ENCODE assay signal across 8 mouse cellular contexts in genomic region chr2:32966184-32966688, GRCm38 (mm10). TPM values are rescaled to one million over a fixed set of nuclear protein-coding genes. Genes with fewer than 3 reads are reported as not detected.
A peak's percentile ranks its signal among the peaks of the same experiment; 100 is the strongest.
DNase-seq lines count a peak whose midpoint lies in the region; ATAC-seq and TF ChIP-seq lines count a peak whose summit lies in the region.

No protein-coding gene starts in this region.

- peak overlapping the region; percentile 67 for H3K9ac ChIP-seq in embryonic facial prominence, embryonic 12.5 days
- H3K9ac ChIP-seq in intestine, embryonic 15.5 days, result peak overlapping the region; percentile 67
- H3K9ac ChIP-seq in neural tube, embryonic 13.5 days, result peak overlapping the region; percentile 76

- peak overlapping the region; percentile 84 for H3K4me3 ChIP-seq in lung, adult 2 months (replicated peaks; ENCODE audit: extremely low read depth, low read depth, low read length)
- H3K4me3 ChIP-seq in embryonic facial prominence, embryonic 12.5 days, result peak overlapping the region; percentile 49
- H3K4me3 ChIP-seq in intestine, embryonic 15.5 days (replicated peaks), result peak overlapping the region; percentile 59
- H3K4me3 ChIP-seq in neural tube, embryonic 13.5 days, result peak overlapping the region; percentile 59

- H3K27me3 ChIP-seq in embryonic facial prominence, embryonic 12.5 days, result no peaks in the 10 kb centered on the region
- H3K27me3 ChIP-seq in intestine, embryonic 15.5 days (replicated peaks), result no peaks in the 10 kb centered on the region
- H3K27me3 ChIP-seq in neural tube, embryonic 13.5 days, result no peaks in the 10 kb centered on the region

- no peak for ATAC-seq in embryonic facial prominence, embryonic 12.5 days (ENCODE audit: insufficient number of reproducible peaks, insufficient read depth, low FRiP score, low TSS enrichment)
- no peak for ATAC-seq in intestine, embryonic 15.5 days
- no peak; the same call in 1 of the 2 replicates for ATAC-seq in neural tube, embryonic 13.5 days (ENCODE audit: low read depth)

- WGBS in lung, adult 2 months, result 7% methylated on average over 13 of the region's 13 CpGs
- WGBS in embryonic facial prominence, embryonic 12.5 days, result 9% methylated on average over 13 of the region's 13 CpGs
- WGBS in intestine, embryonic 15.5 days, result 12% methylated on average over 13 of the region's 13 CpGs
- WGBS in neural tube, embryonic 13.5 days, result 12% methylated on average over 13 of the region's 13 CpGs

- DNase-seq in lung, adult 2 months, result no peak
- no peak for DNase-seq in lung, postnatal 25 days (ENCODE audit: low spot score)
- no peak for DNase-seq in embryo, embryonic 10.5 days (ENCODE audit: low spot score)
- no peak for DNase-seq in adrenal gland, postnatal 10 days
- DNase-seq in frontal cortex, postnatal 14 days (ENCODE audit: low spot score in 2 of 2), result no peak

- H3K4me2 ChIP-seq in embryonic facial prominence, embryonic 12.5 days (replicated peaks), result peak overlapping the region; percentile 81
- H3K4me2 ChIP-seq in intestine, embryonic 15.5 days (replicated peaks), result peak overlapping the region; percentile 86
- H3K4me2 ChIP-seq in neural tube, embryonic 13.5 days, result peak overlapping the region; percentile 87

- H3K9me3 ChIP-seq in embryonic facial prominence, embryonic 12.5 days, result no peaks in the 10 kb centered on the region
- no peaks in the 10 kb centered on the region for H3K9me3 ChIP-seq in intestine, embryonic 15.5 days
- no peaks in the 10 kb centered on the region for H3K9me3 ChIP-seq in neural tube, embryonic 13.5 days

- no peak for TF ChIP-seq CTCF in lung, adult 2 months (IDR thresholded peaks at IDR 0.05; ENCODE audit: insufficient read depth, low read length)

- H3K4me1 ChIP-seq in lung, adult 2 months (ENCODE audit: control insufficient read depth, insufficient read depth, low read length), result peaks cover 2% of the 10 kb centered on the region; the same call in 1 of the 2 replicates
- peaks cover 32% of the 10 kb centered on the region for H3K4me1 ChIP-seq in embryonic facial prominence, embryonic 12.5 days
- peaks cover 25% of the 10 kb centered on the region for H3K4me1 ChIP-seq in intestine, embryonic 15.5 days (replicated peaks)
- peaks cover 61% of the 10 kb centered on the region for H3K4me1 ChIP-seq in neural tube, embryonic 13.5 days (replicated peaks)

- peaks cover 26% of the 10 kb centered on the region for H3K36me3 ChIP-seq in embryonic facial prominence, embryonic 12.5 days
- H3K36me3 ChIP-seq in intestine, embryonic 15.5 days, result peaks cover 19% of the 10 kb centered on the region
- H3K36me3 ChIP-seq in neural tube, embryonic 13.5 days, result peaks cover 26% of the 10 kb centered on the region

- no peak for TF ChIP-seq POLR2A in lung, adult 2 months (IDR thresholded peaks at IDR 0.05; ENCODE audit: borderline replicate concordance, extremely low read depth, low read depth, low read length)

- H3K27ac ChIP-seq in embryonic facial prominence, embryonic 12.5 days, result peak overlapping the region; percentile 88
- peak overlapping the region; percentile 97 for H3K27ac ChIP-seq in intestine, embryonic 15.5 days
- peak overlapping the region; percentile 94 for H3K27ac ChIP-seq in neural tube, embryonic 13.5 days (replicated peaks)

RNA-seq across cellular contexts. Expression of gene Lrsam1, which starts 4.8 kb away (rescaled TPM):
- polyA plus RNA-seq in lung, adult 2 months (2012; rRNA removed), result 17.4 and 18.4 TPM in 2 replicates
- 14.3 and 14.4 TPM in 2 replicates for polyA plus RNA-seq in embryonic facial prominence, embryonic 12.5 days (2016; fragmentation: Nextera tagmentation; extraction: Ambion mirVana)
- polyA plus RNA-seq in intestine, embryonic 15.5 days (2015; fragmentation: Nextera tagmentation; extraction: Ambion mirVana), result 7.2 and 7.7 TPM in 2 replicates
- polyA plus RNA-seq in neural tube, embryonic 13.5 days (2015; fragmentation: Nextera tagmentation; extraction: Ambion mirVana), result 23.9 and 27.3 TPM in 2 replicates
- total RNA-seq in adrenal gland, postnatal 10 days (2021), result 10 to 100 TPM; 14.6 to 23.7 TPM

RNA-seq across cellular contexts. Expression of gene Rpl12, which starts 4.9 kb away (rescaled TPM):
- polyA plus RNA-seq in lung, adult 2 months (2012; rRNA removed), result 190 and 241 TPM in 2 replicates
- 160 and 169 TPM in 2 replicates for polyA plus RNA-seq in embryonic facial prominence, embryonic 12.5 days (2016; fragmentation: Nextera tagmentation; extraction: Ambion mirVana)
- 185 and 190 TPM in 2 replicates for polyA plus RNA-seq in intestine, embryonic 15.5 days (2015; fragmentation: Nextera tagmentation; extraction: Ambion mirVana)
- polyA plus RNA-seq in neural tube, embryonic 13.5 days (2015; fragmentation: Nextera tagmentation; extraction: Ambion mirVana), result 102 and 106 TPM in 2 replicates
- total RNA-seq in adrenal gland, postnatal 10 days (2021), result 100 to 1,000 TPM; 174 to 187 TPM

RNA-seq across cellular contexts. Expression of gene Slc2a8, which starts 15.6 kb away (rescaled TPM):
- polyA plus RNA-seq in lung, adult 2 months (2012; rRNA removed), result 48.4 and 65.1 TPM in 2 replicates
- polyA plus RNA-seq in embryonic facial prominence, embryonic 12.5 days (2016; fragmentation: Nextera tagmentation; extraction: Ambion mirVana), result 24.3 and 25.5 TPM in 2 replicates
- 16.8 and 19.3 TPM in 2 replicates for polyA plus RNA-seq in intestine, embryonic 15.5 days (2015; fragmentation: Nextera tagmentation; extraction: Ambion mirVana)
- 23.4 and 26.4 TPM in 2 replicates for polyA plus RNA-seq in neural tube, embryonic 13.5 days (2015; fragmentation: Nextera tagmentation; extraction: Ambion mirVana)
- 10 to 100 TPM; 20.1 to 23.0 TPM for total RNA-seq in adrenal gland, postnatal 10 days (2021)
